Mouse (Mus musculus): ENCODE results near the gene Trim67.

Trim67 gene

GRCm38 (mm10) chr8:124792708-124793107 lies at the start of gene Trim67:
Gene Trim67 (plus strand): TSS chr8:124793092.
- DNase-seq, result peak; percentile 52

GRCm38 (mm10) chr8:124746661-124747060 lies 46.2 kb upstream of the Trim67 start:
- no peak for DNase-seq

- DNase-seq, result no peak
These were observed 41.7 kb upstream of the Trim67 start for GRCm38 (mm10) chr8:124751191-124751590.

- no peak for DNase-seq
These were observed 41.2 kb upstream of the Trim67 start, which contains the start of gene Fam89a for GRCm38 (mm10) chr8:124751709-124752173. Gene Fam89a (minus strand): TSS chr8:124751832.

GRCm38 (mm10) chr8:124752325-124752862 lies 40.5 kb upstream of the Trim67 start:
- no peak for DNase-seq

- DNase-seq, result no peak
These were observed 38.6 kb upstream of the Trim67 start for GRCm38 (mm10) chr8:124754101-124754791.

- no peak for DNase-seq
These were observed 38.1 kb upstream of the Trim67 start for GRCm38 (mm10) chr8:124754792-124755190.

- no peak for DNase-seq
These were observed 37.4 kb upstream of the Trim67 start for GRCm38 (mm10) chr8:124755481-124755880.

GRCm38 (mm10) chr8:124756153-124756552 lies 36.7 kb upstream of the Trim67 start:
- no peak for DNase-seq

- no peak for DNase-seq
These were observed 36.3 kb upstream of the Trim67 start for GRCm38 (mm10) chr8:124756601-124757000.

GRCm38 (mm10) chr8:124758544-124758943 lies 34.3 kb upstream of the Trim67 start:
- no peak for DNase-seq

- no peak for DNase-seq
These were observed 29.8 kb upstream of the Trim67 start for GRCm38 (mm10) chr8:124763061-124763460.

GRCm38 (mm10) chr8:124772389-124772788 lies 20.5 kb upstream of the Trim67 start:
- no peak for DNase-seq

GRCm38 (mm10) chr8:124775695-124776094 lies 17.2 kb upstream of the Trim67 start:
- DNase-seq, result peak; percentile 61

GRCm38 (mm10) chr8:124780236-124780635 lies 12.7 kb upstream of the Trim67 start:
- no peak for DNase-seq

GRCm38 (mm10) chr8:124782431-124782830 lies 10.5 kb upstream of the Trim67 start:
- DNase-seq, result no peak

GRCm38 (mm10) chr8:124783228-124783627 lies 9.7 kb upstream of the Trim67 start:
- no peak for DNase-seq

GRCm38 (mm10) chr8:124784613-124785012 lies 8.3 kb upstream of the Trim67 start:
- peak; percentile 64 for DNase-seq

GRCm38 (mm10) chr8:124790676-124791075 lies 2.2 kb upstream of the Trim67 start:
- no peak for DNase-seq

- DNase-seq, result no peak
These were observed 1.1 kb upstream of the Trim67 start for GRCm38 (mm10) chr8:124791751-124792150.

- DNase-seq, result peak; percentile 71
These were observed 706 bp upstream of the Trim67 start for GRCm38 (mm10) chr8:124792186-124792585.

GRCm38 (mm10) chr8:124793172-124793651 lies 320 bp downstream of the Trim67 start:
- peak; percentile 67 for DNase-seq

GRCm38 (mm10) chr8:124793661-124794485 lies 981 bp downstream of the Trim67 start:
- DNase-seq, result peak; percentile 56

- peak; percentile 87 for DNase-seq
These were observed 1.5 kb downstream of the Trim67 start for GRCm38 (mm10) chr8:124794486-124794780.

Measured in right cerebral cortex, postnatal 25 days (tissue).